Mouse (Mus musculus): Measurements from ENCODE around the gene 4930579F01Rik.

The 4930579F01Rik gene

DNA sequence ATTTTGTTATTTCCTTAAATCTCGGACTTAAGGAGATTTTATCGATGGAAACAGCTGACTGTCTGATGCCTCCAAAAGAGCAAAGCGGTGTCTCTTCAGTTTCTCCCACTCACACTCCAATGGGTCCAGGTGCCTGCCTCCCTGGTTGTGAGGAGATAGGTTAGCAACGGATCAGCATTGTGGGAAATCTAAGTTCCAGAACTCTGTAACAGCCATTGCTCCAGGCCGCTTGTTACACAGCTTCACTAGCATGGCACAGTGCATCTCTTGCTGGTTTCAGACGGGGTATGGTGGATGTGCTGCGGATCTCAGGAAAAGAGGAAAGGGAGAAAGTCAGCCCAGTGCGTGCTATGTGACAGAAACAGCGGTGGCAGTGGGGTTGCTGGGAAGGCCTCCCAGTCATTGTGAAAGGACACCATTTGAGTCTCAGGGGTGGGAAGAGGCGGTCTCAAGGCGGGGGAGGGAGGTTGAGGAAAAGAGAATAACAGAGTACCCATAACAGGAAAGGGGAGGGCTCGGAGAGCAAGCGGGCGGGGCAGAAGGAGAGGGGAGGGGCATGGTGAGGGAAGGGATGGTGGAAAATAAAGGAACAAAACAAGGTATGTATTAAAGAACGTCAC is at the start of gene 4930579F01Rik:
TSS of gene 4930579F01Rik (minus strand) at position 143 of the 620 bp plus-strand sequence.
- DNase-seq (ENCODE audit: low spot score in 2 of 2) = no peak

DNA sequence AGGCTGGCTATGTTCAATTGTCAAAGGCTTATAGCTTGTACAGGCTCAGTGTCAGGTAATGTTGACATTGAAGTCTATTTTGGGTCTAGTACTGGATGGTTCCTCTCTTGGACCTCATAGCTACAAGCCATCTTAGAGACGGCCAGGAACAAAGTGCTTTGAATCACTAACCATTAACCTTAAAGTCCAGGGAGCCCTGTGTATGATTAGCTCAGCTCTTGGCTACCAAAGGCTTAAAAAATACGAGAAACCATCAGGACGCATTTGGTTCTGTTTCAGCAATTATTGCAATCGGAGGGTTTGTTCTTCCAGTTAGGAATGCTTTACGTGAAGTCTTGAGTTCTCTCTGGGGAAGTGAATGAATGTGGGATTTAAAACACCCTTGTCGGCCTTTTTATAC is 49.3 kb upstream of the 4930579F01Rik start:
- no peak for DNase-seq (ENCODE audit: low spot score in 2 of 2)

DNA sequence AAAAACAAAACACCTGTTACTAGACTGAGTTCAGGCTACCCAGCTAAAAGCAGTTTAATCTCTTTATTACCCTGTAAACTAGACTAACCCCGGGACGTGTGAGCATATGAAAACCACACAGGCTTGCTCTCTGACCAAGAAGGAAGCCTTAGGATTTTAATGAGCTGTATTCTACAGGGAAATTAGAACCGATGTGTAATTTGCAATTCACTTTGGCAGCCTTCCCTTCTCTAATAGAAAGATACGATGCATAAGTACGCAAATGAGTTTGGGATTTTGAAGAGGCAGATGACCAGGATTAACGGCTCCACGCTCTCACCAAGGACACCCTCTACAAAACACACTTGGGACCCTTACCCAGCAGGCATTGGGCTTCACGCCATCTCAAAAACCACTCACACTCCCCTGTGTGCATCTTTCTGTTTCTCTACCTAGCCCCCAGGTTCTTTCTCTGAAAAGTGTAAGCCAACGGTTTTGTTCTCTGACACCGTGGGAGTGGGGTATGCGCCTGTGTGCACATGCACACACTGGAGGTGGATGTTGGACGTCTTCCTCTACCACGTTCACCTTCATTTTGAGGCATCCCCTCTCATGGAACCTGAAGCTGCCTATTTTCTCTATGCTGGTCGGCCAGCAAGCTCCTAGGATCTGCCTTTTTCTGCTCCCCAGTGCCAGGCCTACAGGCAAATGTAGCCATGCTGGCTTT is 48.5 kb upstream of the 4930579F01Rik start:
- DNase-seq (ENCODE audit: low spot score in 2 of 2) = no peak

DNA sequence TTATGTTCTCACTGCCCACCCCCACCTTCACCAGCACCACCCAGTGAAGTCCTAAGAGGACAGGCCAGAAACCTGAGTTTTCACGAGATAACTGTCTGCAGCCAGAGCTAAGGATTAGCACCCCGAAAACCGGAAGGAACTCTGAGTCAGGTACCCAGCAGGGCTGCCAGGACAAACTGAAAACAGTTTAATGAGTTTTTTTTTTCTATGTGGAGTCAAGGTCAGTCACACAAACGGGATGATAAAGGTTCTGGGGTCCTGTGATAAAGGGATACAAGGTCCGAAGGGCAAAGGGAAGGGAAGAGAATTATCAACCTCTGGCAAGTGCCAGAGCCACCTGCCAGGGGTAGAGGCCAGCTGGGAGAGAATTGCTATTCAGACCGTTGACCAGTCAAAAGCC is 47.7 kb upstream of the 4930579F01Rik start:
- DNase-seq (ENCODE audit: low spot score in 2 of 2) = no peak

DNA sequence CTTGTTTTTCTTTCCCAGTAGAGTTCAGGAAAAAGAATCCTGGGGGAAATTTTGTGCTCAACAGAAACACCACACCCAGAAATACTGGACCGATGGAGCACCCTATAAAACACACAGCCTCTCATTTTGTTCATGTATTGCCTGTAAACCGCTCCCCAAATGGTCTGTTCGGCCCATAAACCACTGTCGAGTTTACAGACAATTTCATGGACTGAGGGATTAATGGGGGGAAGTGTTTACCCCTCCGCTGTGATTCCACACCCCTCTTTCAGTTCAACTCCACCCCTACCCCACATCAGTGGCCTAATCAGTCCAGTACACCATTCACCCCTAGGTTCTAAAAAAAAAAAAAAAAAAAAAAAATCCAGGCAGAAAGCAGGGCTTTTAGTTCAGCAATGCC is 47.3 kb upstream of the 4930579F01Rik start:
- DNase-seq (ENCODE audit: low spot score in 2 of 2) = no peak

DNA sequence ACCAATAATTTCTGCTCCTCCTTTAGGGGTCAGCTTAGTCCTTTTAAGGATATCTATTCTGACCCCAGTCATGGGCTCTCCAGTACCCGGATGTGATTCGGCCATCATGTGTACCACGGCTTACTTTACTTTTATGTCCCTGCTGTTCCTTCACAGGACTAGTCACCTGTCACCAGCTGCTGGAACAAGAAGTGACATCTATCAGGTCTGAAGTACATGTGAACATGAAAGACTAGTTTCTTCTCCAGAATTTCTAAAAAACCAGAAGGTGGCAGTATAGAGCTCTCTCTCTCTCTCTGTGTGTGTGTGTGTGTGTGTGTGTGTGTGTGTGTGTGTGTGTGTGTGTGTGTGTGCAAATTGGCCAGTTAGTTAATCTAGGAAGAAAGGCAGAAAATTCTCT is 46.8 kb upstream of the 4930579F01Rik start:
- DNase-seq (ENCODE audit: low spot score in 2 of 2) = no peak

DNA sequence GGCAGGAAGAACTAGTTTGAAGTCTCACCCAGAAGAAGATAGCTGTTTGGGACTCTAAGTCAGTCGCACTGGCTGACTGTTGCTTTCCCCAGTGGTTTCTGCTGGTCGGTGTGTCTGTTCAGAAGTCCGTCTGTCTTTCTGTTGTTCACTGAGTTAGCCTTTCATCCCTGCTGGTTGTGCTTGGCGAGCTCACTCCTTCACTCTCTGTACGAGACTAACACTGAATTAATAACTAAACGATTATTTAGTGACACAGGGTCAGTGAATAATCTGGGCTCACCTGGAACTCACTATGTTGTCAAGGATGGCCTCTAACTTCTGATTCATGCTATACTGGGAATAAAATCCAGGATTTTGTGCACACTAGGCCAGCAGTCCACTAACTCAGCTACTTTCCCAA is 45.8 kb upstream of the 4930579F01Rik start:
- no peak for DNase-seq (ENCODE audit: low spot score in 2 of 2)

DNA sequence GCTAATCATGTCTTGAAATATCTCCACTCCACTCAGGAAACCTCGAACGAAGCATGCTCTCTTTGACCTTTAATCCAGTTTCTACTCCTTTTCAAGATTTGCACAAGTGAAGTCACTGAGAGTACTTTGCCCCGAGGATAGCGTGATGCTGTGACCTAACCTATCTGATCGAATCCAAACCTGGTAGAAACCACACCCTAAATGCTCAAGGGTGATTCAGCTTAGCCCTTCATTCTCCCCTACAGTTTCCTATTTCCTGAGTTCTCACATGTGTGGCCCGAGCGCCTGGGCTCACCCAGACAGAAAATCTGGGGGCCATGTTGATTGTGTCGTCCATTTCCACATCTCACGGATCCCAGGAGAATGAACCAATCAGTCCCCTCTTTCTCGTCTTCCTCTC is 44.4 kb upstream of the 4930579F01Rik start:
- no peak for DNase-seq (ENCODE audit: low spot score in 2 of 2)

DNA sequence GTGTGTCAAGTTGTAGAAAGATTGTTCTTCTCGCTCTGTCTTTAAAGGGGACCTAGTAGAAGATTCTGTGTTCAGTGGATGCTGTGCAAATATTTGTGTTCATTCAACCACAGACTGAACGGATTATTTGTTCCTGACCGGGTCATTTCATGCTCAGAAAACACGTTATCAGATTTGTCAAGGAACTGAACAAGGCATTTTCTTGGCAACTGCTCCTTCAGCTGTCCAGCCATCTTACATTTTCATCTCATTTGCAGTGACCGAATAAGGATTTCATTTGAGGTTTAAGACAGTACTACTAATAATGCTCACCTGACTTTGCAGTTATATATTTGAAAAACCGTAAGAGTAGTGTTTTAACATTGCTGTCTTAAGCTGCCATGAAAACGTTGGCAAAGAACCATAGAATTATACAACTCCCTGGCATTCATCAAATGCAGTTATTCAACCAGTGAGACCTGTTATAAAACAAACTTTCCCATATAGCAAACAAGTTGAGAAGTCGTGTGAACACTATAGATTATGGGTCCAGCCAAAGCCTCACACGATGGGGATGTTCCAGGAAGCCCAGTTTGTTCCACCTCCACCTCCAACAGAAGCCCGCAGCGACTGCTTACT is 43.0 kb upstream of the 4930579F01Rik start:
- no peak for DNase-seq (ENCODE audit: low spot score in 2 of 2)

DNA sequence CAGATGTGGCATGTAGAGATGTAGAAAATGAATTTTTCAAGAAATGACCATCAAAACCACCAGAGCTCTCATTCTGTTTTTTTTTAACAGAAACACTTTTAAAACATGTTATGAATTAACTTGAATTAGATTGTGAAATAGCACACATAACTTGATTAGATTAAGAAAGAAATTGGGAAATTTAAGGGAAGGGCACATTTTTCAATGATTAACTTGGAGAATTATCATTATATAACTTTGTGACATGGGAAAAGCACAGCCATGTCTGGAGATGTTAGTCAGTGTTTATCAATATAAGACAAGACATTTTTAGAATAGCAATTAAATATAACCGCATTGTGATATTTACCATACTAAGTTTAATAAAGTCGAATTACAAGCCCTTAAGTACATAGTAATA is 37.9 kb upstream of the 4930579F01Rik start:
- no peak for DNase-seq (ENCODE audit: low spot score in 2 of 2)

DNA sequence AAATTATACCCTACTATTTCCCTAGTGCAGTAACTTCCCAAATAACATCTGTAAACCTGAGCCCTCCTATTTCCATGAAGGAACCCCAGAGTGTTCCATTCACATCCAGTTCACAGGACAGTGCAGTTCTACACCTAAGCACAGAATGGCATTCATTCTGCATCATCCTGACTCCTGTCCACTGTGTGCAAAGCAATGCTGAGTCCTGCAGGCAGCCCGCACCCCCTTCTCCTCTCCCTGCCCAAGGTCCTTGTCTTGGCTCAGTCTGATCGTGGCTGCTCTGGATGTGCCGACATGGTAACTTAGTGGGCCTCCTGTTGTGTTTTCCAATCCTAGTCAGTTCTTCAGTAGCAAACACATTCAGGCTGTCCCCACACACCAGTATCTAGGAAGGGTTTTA is 36.6 kb upstream of the 4930579F01Rik start:
- DNase-seq (ENCODE audit: low spot score in 2 of 2) = no peak

DNA sequence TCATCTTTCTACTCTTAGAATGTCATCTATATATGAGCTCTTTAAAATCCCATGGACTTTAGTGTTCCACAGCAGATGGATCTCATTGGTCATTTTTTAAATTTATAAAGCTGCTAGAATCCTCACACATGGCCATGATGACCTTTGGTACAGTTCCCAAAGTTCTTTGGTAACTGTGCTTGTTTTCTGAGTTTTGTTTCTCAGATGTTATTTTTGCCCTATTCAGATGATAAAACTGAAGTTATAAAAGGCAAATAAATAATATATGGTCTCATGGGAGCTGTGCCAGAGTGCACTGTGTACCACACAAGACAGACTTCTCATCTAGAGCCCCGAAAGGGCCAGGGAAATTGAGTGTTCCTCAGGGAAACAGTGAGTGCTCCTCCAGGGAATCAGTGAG is 35.8 kb upstream of the 4930579F01Rik start:
- no peak for DNase-seq (ENCODE audit: low spot score in 2 of 2)

DNA sequence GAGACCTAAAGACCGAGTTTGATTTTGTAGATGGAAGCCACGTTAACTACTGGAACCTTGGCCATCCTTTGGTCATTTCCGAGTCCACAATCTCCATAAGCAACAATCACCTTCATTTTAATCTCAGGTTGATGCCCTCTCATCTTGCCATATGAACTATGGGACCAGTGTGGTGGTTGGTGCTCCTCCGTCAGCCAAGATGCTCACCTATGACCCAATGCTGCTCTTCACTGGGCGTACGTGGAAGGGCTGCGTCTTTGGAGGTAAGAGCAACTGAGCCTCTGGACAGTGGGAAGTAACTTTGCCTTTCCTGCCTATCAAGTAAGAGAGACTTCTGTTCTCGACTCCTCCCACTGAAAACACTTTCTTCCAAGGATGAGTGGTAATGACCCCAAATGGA is 34.2 kb upstream of the 4930579F01Rik start:
- DNase-seq (ENCODE audit: low spot score in 2 of 2) = no peak

DNA sequence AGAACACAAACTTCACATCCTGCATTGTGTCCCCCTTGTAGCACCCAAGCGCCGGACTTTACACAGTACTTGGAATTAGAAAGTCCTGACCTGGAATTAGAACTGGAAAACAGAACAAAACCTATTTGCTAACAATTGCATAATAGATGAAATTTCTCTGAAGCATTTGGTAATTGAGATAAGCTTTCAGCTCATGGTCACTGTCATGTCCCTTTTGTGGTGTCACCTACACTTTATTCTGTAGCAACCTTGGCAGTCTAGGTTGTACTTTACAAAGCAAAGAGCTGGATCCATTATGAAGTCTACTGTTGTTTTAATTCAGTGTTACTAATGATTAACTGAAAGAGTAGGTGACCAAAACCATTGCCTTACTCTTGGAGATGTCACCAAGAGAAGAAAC is 33.5 kb upstream of the 4930579F01Rik start:
- no peak for DNase-seq (ENCODE audit: low spot score in 2 of 2)

DNA sequence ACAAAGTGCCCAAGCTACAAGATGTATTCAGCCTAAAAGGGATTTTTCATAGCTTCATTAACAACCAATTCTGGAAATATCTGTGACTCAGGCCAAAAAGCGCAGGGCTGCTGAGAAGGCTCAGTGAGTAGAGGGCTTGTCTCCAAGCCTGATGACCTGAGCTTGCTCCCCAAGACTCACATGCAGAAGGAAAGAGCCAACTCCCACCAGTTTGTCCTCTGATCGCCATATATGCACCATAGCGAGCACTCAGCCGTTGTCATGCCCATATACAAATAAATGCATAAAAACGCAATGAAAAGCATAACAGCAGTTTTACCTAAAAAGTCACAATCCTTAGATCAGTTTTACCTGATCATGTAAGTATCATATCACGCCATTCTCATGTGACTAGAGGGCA is 32.9 kb upstream of the 4930579F01Rik start:
- DNase-seq (ENCODE audit: low spot score in 2 of 2) = no peak

DNA sequence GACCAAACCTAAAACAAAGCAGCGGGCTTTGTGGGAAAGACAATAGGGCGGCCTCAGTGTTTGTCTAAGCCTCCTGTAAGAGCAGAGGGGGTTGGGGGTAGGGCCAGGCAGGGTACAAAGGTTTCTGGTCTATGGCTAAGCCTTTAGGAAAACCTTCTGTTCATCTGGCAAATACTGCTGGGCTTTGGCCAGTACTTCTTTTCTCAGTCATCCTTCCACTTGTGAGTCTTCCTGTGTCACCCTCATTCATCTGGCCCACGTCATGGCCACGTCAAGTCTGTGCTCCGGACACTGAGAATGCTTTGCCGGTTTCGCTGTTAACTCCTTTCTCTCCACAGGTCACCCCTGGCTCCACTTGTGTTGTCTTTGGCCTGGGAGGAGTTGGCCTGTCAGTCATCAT is 32.2 kb upstream of the 4930579F01Rik start:
- DNase-seq (ENCODE audit: low spot score in 2 of 2) = no peak

DNA sequence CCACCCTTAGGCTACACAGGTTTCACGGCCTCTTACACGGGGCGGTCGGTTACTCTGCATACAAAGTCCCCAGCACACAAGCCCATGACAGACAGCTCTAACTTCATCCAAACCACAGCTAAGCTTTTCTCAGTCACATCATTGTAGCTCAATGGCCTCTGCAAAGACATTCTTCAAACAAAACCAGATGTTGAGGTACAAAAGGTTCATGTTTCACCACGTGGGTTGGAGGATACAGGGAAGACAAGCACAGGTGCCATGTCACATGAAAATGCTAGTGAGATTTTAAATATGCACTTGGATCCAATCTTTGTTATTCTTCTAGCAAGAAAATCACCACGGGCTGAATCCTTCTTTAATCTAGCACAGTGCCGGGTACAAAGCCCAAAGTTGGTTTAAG is 31.7 kb upstream of the 4930579F01Rik start:
- DNase-seq (ENCODE audit: low spot score in 2 of 2) = no peak

DNA sequence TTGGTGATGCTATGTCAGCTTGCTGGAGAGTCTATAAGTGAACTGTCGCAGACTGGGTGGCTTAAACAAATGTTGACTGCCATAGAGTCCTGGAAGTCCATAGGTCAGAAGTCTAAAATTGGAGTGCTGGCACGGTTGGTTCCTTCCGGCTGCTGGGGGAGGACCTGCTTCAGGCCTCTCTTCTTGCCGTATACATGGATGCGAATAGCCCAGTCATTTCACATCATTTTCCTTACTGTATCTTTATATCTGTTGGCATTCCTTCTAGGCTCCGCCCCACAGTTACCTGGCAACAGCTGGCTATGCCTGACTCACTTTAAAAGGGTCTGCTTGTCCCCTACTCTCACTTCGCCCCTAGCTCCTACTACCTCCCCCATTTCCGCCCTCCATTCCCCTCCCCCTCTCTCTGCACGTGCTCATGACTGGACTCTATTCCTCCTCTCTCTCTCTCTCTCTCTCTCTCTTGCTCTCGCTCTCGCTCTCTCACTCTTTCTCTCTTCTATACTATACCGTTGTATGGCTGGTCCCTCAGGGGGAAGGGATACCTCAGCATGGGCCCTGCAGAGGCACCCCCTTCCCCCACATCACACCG is 30.8 kb upstream of the 4930579F01Rik start:
- DNase-seq (ENCODE audit: low spot score in 2 of 2) = no peak

DNA sequence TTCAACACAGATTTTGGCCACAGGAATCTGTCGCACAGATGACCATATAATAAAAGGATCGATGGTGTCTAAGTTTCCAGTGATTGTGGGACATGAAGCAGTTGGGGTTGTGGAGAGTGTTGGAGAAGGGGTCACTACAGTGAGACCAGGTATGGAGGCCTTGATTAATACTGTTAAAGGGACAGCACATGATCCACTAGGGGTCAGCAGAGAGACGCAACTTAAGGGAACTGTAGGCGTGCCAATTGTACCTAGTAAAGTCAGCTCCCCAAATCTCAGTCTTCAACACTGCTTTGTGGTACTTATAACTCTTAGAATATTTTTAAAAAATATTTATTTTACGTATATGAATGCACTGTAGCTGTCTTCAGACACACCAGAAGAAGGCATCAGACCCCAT is 29.3 kb upstream of the 4930579F01Rik start:
- peak in 1 of 2 experiments; percentile 48 for DNase-seq (ENCODE audit: low spot score in 2 of 2)

DNA sequence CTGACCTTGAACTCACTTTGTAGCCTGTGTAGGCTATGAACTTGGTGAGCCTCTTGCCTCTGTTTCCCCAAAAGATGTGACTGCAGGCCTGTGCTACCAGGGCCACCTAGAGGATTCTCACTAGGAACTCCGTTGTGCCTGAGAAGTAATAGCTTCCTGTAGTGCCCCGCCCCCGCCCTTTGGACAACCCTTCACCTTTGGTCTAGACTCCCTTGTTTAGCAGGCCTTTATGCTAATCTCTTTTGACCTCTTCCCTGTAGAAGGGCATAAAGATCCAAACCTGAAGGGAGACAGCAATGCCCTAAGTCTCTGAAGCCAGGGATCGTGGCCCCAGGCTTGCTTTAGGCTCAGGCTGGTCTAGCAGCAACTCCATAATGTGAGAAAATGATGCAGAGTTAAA is 28.9 kb upstream of the 4930579F01Rik start:
- no peak for DNase-seq (ENCODE audit: low spot score in 2 of 2)

DNA sequence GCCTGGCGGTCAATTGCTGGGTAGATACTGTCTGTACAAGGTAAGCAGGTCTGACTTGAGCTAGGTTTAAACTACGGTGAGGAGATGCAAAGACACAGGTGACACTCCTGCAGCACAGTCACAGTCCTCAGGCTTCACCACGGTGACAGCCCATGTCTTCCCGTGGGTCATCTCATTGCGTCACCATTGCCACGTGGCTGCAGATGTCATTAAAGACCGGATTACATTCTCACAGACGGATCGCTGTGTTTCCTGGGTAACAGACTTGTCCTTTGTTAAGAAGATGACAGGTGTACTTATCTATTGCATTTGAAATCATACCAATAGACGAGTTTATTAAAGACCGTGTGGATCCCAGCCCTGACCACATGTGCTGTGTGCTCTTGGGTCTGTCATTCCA is 27.5 kb upstream of the 4930579F01Rik start:
- DNase-seq (ENCODE audit: low spot score in 2 of 2) = no peak

DNA sequence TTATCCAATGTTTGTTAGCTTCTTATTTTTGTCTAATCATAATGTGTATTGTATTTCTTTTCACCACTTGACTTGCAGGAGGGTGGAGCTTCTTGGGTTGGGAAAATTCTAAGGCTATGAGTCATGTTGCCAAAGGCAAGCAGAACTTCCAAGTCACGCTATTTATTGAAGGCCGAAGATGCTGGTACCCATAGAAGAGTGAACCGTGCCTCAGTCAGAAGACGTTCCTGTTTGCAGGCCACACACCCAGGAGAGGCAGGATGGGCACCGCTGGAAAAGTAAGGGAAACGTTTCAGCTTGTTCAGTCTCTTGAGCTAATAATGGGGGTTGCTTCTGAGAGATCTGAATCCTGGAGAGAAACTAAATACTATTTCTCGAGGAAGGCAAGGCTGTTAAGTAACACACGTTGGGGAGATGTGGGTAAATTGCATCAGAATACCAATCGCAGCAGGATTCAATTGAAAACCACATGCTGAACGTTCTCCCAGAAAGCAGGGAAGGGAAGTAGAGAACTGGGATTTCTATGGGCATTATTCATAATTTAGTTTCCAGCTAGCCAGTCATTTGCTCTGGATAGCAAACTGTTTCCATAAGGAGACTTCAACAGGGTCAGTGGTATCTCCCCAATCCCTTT is 24.1 kb upstream of the 4930579F01Rik start, which contains the start of gene Adh7:
TSS of gene Adh7 (plus strand) at position 130 of the 634 bp plus-strand sequence.
- no peak for DNase-seq (ENCODE audit: low spot score in 2 of 2)
